Mouse (Mus musculus): ENCODE data around the gene Crybg1. TPM values are rescaled to one million over a fixed set of nuclear protein-coding genes. Genes with fewer than 3 reads are reported as not detected.

Crybg1 gene
- polyA plus RNA-seq, 1 experiment from 2014 or later = 0.69 TPM

DNA sequence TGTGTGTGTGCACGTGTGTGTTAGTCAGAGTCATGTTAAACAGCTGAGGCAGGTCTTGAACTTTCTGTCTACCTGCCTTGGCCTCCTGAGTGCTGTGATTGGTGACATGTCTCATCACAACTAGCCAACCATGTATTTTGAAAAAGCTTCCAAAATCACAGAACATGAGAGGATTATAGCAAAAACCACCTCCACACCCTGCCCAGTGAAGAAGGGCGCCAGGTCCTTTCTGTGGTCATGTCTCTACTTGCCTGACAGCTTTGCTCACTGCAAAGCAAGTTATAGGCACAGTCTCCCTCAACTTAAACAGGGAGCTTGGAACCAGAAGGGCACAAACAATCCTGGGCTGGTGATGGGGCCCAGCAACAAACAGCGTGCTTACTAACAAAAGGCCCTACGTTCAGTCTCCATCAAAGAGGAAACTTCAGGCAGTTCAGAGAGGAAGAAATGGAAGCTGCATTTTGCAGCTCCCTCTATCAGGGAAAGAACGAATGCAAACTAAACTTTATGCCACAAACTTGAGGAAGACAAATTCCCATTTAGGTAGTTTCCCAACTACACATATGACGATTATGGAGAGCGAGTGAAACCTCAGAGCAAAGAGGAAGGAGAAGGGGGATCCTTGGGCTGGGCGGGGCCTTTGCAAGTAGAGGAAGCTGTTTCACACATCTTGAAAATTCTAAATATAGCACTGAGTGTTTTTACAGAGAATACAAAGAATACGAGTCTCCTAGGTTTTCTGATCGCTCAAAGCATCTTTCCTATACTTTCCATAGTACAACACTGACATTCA is 152.6 kb downstream of the Crybg1 start:
- H3K4me3 ChIP-seq (ENCODE audit: low read depth, low read length) = no peak overlapping the region
- 67% methylated on average over 10 of the region's 10 CpGs for WGBS
- no peaks in the 10 kb centered on the region for H3K4me1 ChIP-seq (ENCODE audit: insufficient read depth, low read depth, low read length)
- no peak overlapping the region for H3K4me2 ChIP-seq (replicated peaks; ENCODE audit: low read depth, low read length)
- no peak overlapping the region for H3K9ac ChIP-seq (replicated peaks; ENCODE audit: low read depth)
- TF ChIP-seq CTCF (IDR thresholded peaks at IDR 0.05) = no peak
- TF ChIP-seq EP300 (IDR thresholded peaks at IDR 0.05) = no peak
- DNase-seq (ENCODE audit: low spot score) (peak; percentile 55), ATAC-seq (no peak)
- no peaks in the 10 kb centered on the region for H3K27me3 ChIP-seq (replicated peaks; ENCODE audit: insufficient read depth, low read length)
- no peak overlapping the region for H3K27ac ChIP-seq (ENCODE audit: low read length)
- H3K9me3 ChIP-seq (ENCODE audit: low read length) = no peaks in the 10 kb centered on the region
- H3K36me3 ChIP-seq (ENCODE audit: insufficient read depth, low read length) = no peaks in the 10 kb centered on the region

GRCm38 (mm10) chr10:43993198-43993597 is 155.5 kb downstream of the Crybg1 start:
- Histone ChIP-seq H3K27ac (ENCODE audit: low read length) (no peak overlapping the region), H3K9ac (replicated peaks; ENCODE audit: low read depth) (no peak overlapping the region), H3K9me3 (ENCODE audit: low read length) (no peaks in the 10 kb centered on the region), H3K4me3 (ENCODE audit: low read depth, low read length) (no peak overlapping the region), H3K4me1 (ENCODE audit: insufficient read depth, low read depth, low read length) (no peaks in the 10 kb centered on the region), H3K36me3 (ENCODE audit: insufficient read depth, low read length) (no peaks in the 10 kb centered on the region), H3K4me2 (replicated peaks; ENCODE audit: low read depth, low read length) (no peak overlapping the region), H3K27me3 (replicated peaks; ENCODE audit: insufficient read depth, low read length) (no peaks in the 10 kb centered on the region)
- ATAC-seq (no peak), DNase-seq (ENCODE audit: low spot score) (no peak)
- 30% methylated on average over 6 of the region's 6 CpGs for WGBS
- no peak for TF ChIP-seq CTCF (IDR thresholded peaks at IDR 0.05)
- no peak for TF ChIP-seq EP300 (IDR thresholded peaks at IDR 0.05)

DNA sequence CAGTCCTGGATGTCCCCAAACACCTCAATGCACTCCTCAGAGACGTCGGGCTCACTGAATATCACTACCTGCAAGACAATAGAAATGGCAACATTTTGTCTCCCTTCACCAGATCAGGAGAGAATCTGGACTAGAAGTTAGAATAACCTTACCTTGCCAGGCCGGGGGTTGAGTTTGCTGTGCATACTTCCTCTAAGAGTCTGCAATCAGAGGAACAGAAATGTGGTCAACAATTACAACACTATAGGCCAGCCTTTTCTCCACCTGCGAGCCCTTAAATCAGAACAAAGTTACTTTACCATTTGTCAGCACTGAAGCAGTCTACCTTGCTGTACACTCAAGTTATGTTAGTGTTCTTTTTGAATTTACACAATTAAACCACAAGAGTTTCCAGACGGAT is 156.1 kb downstream of the Crybg1 start:
- H3K9ac ChIP-seq (replicated peaks; ENCODE audit: low read depth) = no peak overlapping the region
- ATAC-seq = no peak
- H3K36me3 ChIP-seq (ENCODE audit: insufficient read depth, low read length) = no peaks in the 10 kb centered on the region
- H3K4me2 ChIP-seq (replicated peaks; ENCODE audit: low read depth, low read length) = no peak overlapping the region
- no peak for DNase-seq (ENCODE audit: low spot score)
- no peak overlapping the region for H3K27ac ChIP-seq (ENCODE audit: low read length)
- H3K27me3 ChIP-seq (replicated peaks; ENCODE audit: insufficient read depth, low read length) = no peaks in the 10 kb centered on the region
- WGBS = 67% methylated on average over 5 of the region's 5 CpGs
- TF ChIP-seq EP300 (IDR thresholded peaks at IDR 0.05) = no peak
- TF ChIP-seq CTCF (IDR thresholded peaks at IDR 0.05) = no peak
- H3K9me3 ChIP-seq (ENCODE audit: low read length) = no peaks in the 10 kb centered on the region
- H3K4me1 ChIP-seq (ENCODE audit: insufficient read depth, low read depth, low read length) = no peaks in the 10 kb centered on the region
- no peak overlapping the region for H3K4me3 ChIP-seq (ENCODE audit: low read depth, low read length)

- no peak overlapping the region for H3K4me2 ChIP-seq (replicated peaks; ENCODE audit: low read depth, low read length)
- ATAC-seq = no peak
- DNase-seq (ENCODE audit: low spot score) = no peak
- H3K4me3 ChIP-seq (ENCODE audit: low read depth, low read length) = no peak overlapping the region
- H3K4me1 ChIP-seq (ENCODE audit: insufficient read depth, low read depth, low read length) = no peaks in the 10 kb centered on the region
- no peak for TF ChIP-seq CTCF (IDR thresholded peaks at IDR 0.05)
- TF ChIP-seq EP300 (IDR thresholded peaks at IDR 0.05) = no peak
- H3K9ac ChIP-seq (replicated peaks; ENCODE audit: low read depth) = no peak overlapping the region
- WGBS = 87% methylated on average over 5 of the region's 5 CpGs
- H3K27me3 ChIP-seq (replicated peaks; ENCODE audit: insufficient read depth, low read length) = no peaks in the 10 kb centered on the region
- no peaks in the 10 kb centered on the region for H3K9me3 ChIP-seq (ENCODE audit: low read length)
- no peak overlapping the region for H3K27ac ChIP-seq (ENCODE audit: low read length)
- no peaks in the 10 kb centered on the region for H3K36me3 ChIP-seq (ENCODE audit: insufficient read depth, low read length)
These were observed 157.4 kb downstream of the Crybg1 start for GRCm38 (mm10) chr10:43991268-43991667.

DNA sequence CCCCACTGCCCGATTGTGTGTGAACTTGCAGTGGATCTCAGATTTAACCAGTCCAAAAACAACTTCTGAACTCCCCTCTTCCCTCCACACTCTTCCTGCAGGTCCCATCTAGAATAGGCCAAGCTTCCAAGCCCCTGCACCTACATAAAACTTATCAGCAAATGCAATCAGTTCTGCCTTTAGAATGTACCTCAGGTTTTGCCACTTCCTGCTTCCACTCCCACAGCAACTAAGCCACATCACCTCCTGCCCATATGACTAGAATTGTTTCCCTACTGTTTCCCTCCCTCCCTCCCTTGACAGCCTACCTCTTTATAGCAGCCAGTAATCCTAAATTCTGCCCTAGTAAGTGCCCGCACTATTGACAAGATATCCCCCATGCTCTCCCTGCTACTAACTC is 164.8 kb downstream of the Crybg1 start:
- H3K27ac ChIP-seq (ENCODE audit: low read length) = no peak overlapping the region
- 86% methylated on average over 2 of the region's 2 CpGs for WGBS
- no peaks in the 10 kb centered on the region for H3K4me1 ChIP-seq (ENCODE audit: insufficient read depth, low read depth, low read length)
- H3K9ac ChIP-seq (replicated peaks; ENCODE audit: low read depth) = no peak overlapping the region
- no peak overlapping the region for H3K4me3 ChIP-seq (ENCODE audit: low read depth, low read length)
- no peak for DNase-seq (ENCODE audit: low spot score)
- ATAC-seq = no peak
- no peak overlapping the region for H3K4me2 ChIP-seq (replicated peaks; ENCODE audit: low read depth, low read length)
- H3K36me3 ChIP-seq (ENCODE audit: insufficient read depth, low read length) = no peaks in the 10 kb centered on the region
- no peaks in the 10 kb centered on the region for H3K27me3 ChIP-seq (replicated peaks; ENCODE audit: insufficient read depth, low read length)
- no peaks in the 10 kb centered on the region for H3K9me3 ChIP-seq (ENCODE audit: low read length)
- TF ChIP-seq CTCF (IDR thresholded peaks at IDR 0.05) (no peak), EP300 (IDR thresholded peaks at IDR 0.05) (no peak)

- no peak overlapping the region for H3K27ac ChIP-seq (ENCODE audit: low read length)
These were observed 165.4 kb downstream of the Crybg1 start for GRCm38 (mm10) chr10:43983241-43983640.

More at GRCm38 (mm10) chr10:43983241-43983640, 165.4 kb downstream of the Crybg1 start:
- Histone ChIP-seq H3K4me3 (ENCODE audit: low read depth, low read length) (no peak overlapping the region), H3K9me3 (ENCODE audit: low read length) (no peaks in the 10 kb centered on the region), H3K4me2 (replicated peaks; ENCODE audit: low read depth, low read length) (no peak overlapping the region), H3K4me1 (ENCODE audit: insufficient read depth, low read depth, low read length) (no peaks in the 10 kb centered on the region), H3K9ac (replicated peaks; ENCODE audit: low read depth) (no peak overlapping the region), H3K36me3 (ENCODE audit: insufficient read depth, low read length) (no peaks in the 10 kb centered on the region), H3K27me3 (replicated peaks; ENCODE audit: insufficient read depth, low read length) (no peaks in the 10 kb centered on the region)
- ATAC-seq (no peak), DNase-seq (ENCODE audit: low spot score) (no peak)
- TF ChIP-seq CTCF (IDR thresholded peaks at IDR 0.05) (no peak), EP300 (IDR thresholded peaks at IDR 0.05) (no peak)
- 86% methylated on average over 5 of the region's 5 CpGs for WGBS

All from lung, postnatal 0 days (tissue).